Mouse (Mus musculus): ENCODE results near the gene Fam234a. TPM values are rescaled to one million over a fixed set of nuclear protein-coding genes. Genes with fewer than 3 reads are reported as not detected.

The Fam234a gene
- polyA plus RNA-seq, 1 experiment from 2014 or later = 22.7 TPM

DNA sequence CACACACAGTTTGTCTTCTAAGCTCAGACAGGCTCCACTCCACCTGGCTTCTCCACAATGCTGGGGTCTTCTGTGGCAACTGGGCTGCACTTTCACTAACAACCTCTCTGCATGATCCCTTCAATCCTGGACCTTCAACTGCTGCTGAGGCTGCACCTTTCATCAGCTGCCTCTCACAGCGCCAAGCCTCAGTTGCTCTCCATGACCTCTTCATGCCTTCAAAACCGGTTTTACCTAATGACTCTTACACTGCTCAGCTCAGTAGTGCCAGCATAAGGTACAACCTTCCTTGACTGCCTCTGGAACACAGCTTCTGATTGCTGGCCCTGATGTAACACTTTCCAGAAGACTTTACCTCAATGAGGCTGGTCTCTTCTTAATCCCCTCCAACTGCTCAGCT is 22.5 kb downstream of the Fam234a start:
- no peak overlapping the region for H3K4me3 ChIP-seq (ENCODE audit: low read depth, low read length)
- no peak overlapping the region for H3K4me2 ChIP-seq (ENCODE audit: low read depth)
- DNase-seq (ENCODE audit: low spot score) (no peak), ATAC-seq (ENCODE audit: insufficient read depth, low FRiP score, low TSS enrichment) (no peak)
- H3K27ac ChIP-seq (ENCODE audit: low read depth, low read length) = no peak overlapping the region
- no peaks in the 10 kb centered on the region for H3K4me1 ChIP-seq (ENCODE audit: control insufficient read depth, insufficient read depth, low read length)
- H3K9me3 ChIP-seq (ENCODE audit: control insufficient read depth, low read length) = no peaks in the 10 kb centered on the region
- no peaks in the 10 kb centered on the region for H3K36me3 ChIP-seq (ENCODE audit: control insufficient read depth, insufficient read depth, low read length)
- H3K27me3 ChIP-seq (ENCODE audit: control insufficient read depth, insufficient read depth, low read length) = no peaks in the 10 kb centered on the region
- WGBS = 81% methylated on average over 2 of the region's 2 CpGs
- H3K9ac ChIP-seq (ENCODE audit: low read length) = no peak overlapping the region

DNA sequence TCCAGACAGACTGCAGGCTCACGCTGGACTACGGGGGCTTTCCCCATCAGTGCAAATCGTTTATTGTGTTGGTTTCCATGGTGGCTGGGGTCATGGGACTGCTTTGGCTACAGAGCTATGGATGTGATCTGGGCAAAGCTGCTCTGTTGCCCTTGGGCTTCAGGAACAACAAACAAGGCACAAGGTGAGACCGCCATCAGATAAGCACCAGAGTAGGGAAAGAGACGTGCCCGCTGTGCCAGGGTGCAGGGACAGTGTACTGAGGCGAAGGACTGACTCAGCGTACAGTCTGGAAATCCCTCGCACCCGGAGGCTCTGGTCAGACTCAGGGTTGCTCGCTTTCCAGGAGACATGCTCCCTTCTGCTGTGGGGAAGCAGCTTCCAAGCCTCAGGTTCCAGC is 31.4 kb downstream of the Fam234a start:
- H3K27ac ChIP-seq (ENCODE audit: low read depth, low read length) = no peak overlapping the region
- H3K27me3 ChIP-seq (ENCODE audit: control insufficient read depth, insufficient read depth, low read length) = no peaks in the 10 kb centered on the region
- ATAC-seq (ENCODE audit: insufficient read depth, low FRiP score, low TSS enrichment) = no peak
- no peaks in the 10 kb centered on the region for H3K4me1 ChIP-seq (ENCODE audit: control insufficient read depth, insufficient read depth, low read length)
- H3K4me3 ChIP-seq (ENCODE audit: low read depth, low read length) = no peak overlapping the region
- no peaks in the 10 kb centered on the region for H3K36me3 ChIP-seq (ENCODE audit: control insufficient read depth, insufficient read depth, low read length)
- H3K9me3 ChIP-seq (ENCODE audit: control insufficient read depth, low read length) = no peaks in the 10 kb centered on the region
- H3K9ac ChIP-seq (ENCODE audit: low read length) = no peak overlapping the region
- DNase-seq (ENCODE audit: low spot score) = no peak
- no peak overlapping the region for H3K4me2 ChIP-seq (ENCODE audit: low read depth)
- 85% methylated on average over 11 of the region's 11 CpGs for whole genome bisulfite sequencing

DNA sequence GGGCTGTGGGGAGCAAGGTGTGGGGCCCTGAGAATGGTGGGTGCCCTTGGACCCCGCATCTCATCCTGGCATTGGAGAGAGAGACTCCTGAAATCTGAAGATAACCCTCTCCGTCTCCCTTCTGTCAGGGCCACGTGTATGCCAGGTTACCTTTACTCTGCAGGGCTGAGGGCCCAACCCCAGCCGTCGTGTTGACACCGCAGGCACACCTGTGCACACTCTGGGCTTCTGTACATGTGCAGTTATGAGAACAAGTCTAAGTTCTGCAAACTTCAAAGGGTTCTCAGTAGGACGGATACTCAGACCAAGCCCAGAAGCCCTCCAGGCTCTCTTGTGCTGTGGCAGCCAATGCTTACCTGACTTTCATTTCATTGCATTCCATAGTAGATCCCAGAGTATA is 31.8 kb downstream of the Fam234a start:
- Histone ChIP-seq H3K4me3 (ENCODE audit: low read depth, low read length) (no peak overlapping the region), H3K9me3 (ENCODE audit: control insufficient read depth, low read length) (no peaks in the 10 kb centered on the region), H3K36me3 (ENCODE audit: control insufficient read depth, insufficient read depth, low read length) (no peaks in the 10 kb centered on the region), H3K27ac (ENCODE audit: low read depth, low read length) (no peak overlapping the region), H3K9ac (ENCODE audit: low read length) (no peak overlapping the region), H3K4me2 (ENCODE audit: low read depth) (no peak overlapping the region), H3K27me3 (ENCODE audit: control insufficient read depth, insufficient read depth, low read length) (no peaks in the 10 kb centered on the region), H3K4me1 (ENCODE audit: control insufficient read depth, insufficient read depth, low read length) (no peaks in the 10 kb centered on the region)
- 87% methylated on average over 7 of the region's 7 CpGs for WGBS
- ATAC-seq (ENCODE audit: insufficient read depth, low FRiP score, low TSS enrichment) = no peak
- DNase-seq (ENCODE audit: low spot score) = no peak

DNA sequence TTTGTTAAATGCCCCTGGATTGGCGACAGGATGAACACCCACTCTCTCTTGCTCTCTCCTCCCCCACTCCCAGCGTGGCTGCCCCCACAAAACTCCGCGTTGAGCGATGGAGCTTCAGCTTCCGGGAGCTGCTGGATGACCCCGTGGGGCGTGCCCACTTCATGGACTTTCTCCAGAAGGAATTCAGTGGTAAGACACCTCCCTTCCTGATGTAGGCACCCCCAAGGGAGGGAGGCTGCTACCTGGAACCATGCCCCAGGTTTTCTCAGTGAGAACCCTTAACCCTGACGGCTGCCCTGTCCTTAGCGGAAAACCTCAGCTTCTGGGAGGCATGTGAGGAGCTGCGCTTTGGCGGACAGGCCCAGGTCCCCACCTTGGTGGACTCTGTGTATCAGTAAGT is 36.4 kb downstream of the Fam234a start, which contains the start of gene Arhgdig:
Gene Arhgdig (minus strand): TSS at position 101 of the 400 bp plus-strand sequence.
- no peak for ATAC-seq (ENCODE audit: insufficient read depth, low FRiP score, low TSS enrichment)
- Histone ChIP-seq H3K9ac (ENCODE audit: low read length) (no peak within 1 kb of the TSS), H3K36me3 (ENCODE audit: control insufficient read depth, insufficient read depth, low read length) (no peaks in the 10 kb centered on the region), H3K4me2 (ENCODE audit: low read depth) (no peak within 1 kb of the TSS), H3K9me3 (ENCODE audit: control insufficient read depth, low read length) (no peaks in the 10 kb centered on the region), H3K27ac (ENCODE audit: low read depth, low read length) (no peak within 1 kb of the TSS), H3K27me3 (ENCODE audit: control insufficient read depth, insufficient read depth, low read length) (peaks cover 21% of the 10 kb centered on the region), H3K4me3 (ENCODE audit: low read depth, low read length) (no peak within 1 kb of the TSS), H3K4me1 (ENCODE audit: control insufficient read depth, insufficient read depth, low read length) (0 out of 2 replicates have a peak, but pooled peaks cover 3% of the 10 kb centered on the region)
- WGBS = 89% methylated on average over 12 of the region's 12 CpGs
- no peak for DNase-seq (ENCODE audit: low spot score)

DNA sequence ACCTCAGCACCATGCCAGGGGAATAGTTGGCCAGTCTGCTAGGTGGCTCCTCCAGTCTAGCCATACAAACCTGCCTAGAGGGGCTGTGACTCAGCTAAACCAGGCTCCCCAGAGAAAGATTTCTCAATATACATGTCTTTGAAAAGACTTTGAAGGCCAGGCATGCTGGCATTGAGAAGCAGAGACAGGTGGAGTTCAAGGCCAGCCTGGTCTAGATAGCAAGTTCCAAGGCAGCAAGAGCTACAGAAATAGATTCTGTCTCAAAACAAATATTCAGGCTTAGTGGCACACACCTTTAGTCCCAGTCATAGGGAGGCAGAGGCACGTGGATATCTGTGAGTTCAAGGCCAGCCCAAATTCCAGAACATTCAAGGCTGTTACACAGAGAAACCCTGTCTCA is 37.6 kb downstream of the Fam234a start:
- H3K4me2 ChIP-seq (ENCODE audit: low read depth) = no peak overlapping the region
- no peak overlapping the region for H3K4me3 ChIP-seq (ENCODE audit: low read depth, low read length)
- H3K36me3 ChIP-seq (ENCODE audit: control insufficient read depth, insufficient read depth, low read length) = no peaks in the 10 kb centered on the region
- H3K9me3 ChIP-seq (ENCODE audit: control insufficient read depth, low read length) = no peaks in the 10 kb centered on the region
- H3K27me3 ChIP-seq (ENCODE audit: control insufficient read depth, insufficient read depth, low read length) = peaks cover 34% of the 10 kb centered on the region
- no peak overlapping the region for H3K9ac ChIP-seq (ENCODE audit: low read length)
- WGBS = 67% methylated on average over 1 of the region's 1 CpGs
- H3K4me1 ChIP-seq (ENCODE audit: control insufficient read depth, insufficient read depth, low read length) = 0 out of 2 replicates have a peak, but pooled peaks cover 3% of the 10 kb centered on the region
- no peak overlapping the region for H3K27ac ChIP-seq (ENCODE audit: low read depth, low read length)
- no peak for ATAC-seq (ENCODE audit: insufficient read depth, low FRiP score, low TSS enrichment)
- DNase-seq (ENCODE audit: low spot score) = no peak

DNA sequence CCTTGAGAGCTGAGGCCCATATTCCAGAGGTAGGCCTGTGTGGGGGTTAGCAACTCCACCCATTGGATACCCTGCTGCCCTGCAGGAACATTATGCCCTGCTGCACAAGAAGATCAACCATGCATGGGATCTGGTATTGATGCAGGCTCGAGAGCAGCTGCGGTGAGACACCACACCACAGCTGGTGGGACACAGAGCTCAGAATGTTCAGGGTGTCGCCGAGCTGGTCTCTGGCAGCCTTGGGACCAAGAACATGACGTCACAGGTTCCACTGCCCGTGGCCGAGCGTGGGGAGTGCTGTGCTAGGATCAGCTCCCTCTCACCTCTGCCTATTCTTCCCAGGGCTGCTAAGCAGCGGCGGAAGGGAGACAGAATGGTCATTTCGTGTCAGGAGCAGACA is 39.3 kb downstream of the Fam234a start:
- no peaks in the 10 kb centered on the region for H3K36me3 ChIP-seq (ENCODE audit: control insufficient read depth, insufficient read depth, low read length)
- H3K9ac ChIP-seq (ENCODE audit: low read length) = no peak overlapping the region; the same call in 1 of the 2 replicates
- no peak overlapping the region for H3K4me3 ChIP-seq (ENCODE audit: low read depth, low read length)
- H3K4me1 ChIP-seq (ENCODE audit: control insufficient read depth, insufficient read depth, low read length) = 0 out of 2 replicates have a peak, but pooled peaks cover 3% of the 10 kb centered on the region
- ATAC-seq (ENCODE audit: insufficient read depth, low FRiP score, low TSS enrichment) = no peak
- H3K4me2 ChIP-seq (ENCODE audit: low read depth) = no peak overlapping the region
- no peak for DNase-seq (ENCODE audit: low spot score)
- no peak overlapping the region for H3K27ac ChIP-seq (ENCODE audit: low read depth, low read length)
- WGBS = 38% methylated on average over 11 of the region's 11 CpGs
- H3K27me3 ChIP-seq (ENCODE audit: control insufficient read depth, insufficient read depth, low read length) = peaks cover 48% of the 10 kb centered on the region
- H3K9me3 ChIP-seq (ENCODE audit: control insufficient read depth, low read length) = no peaks in the 10 kb centered on the region

DNA sequence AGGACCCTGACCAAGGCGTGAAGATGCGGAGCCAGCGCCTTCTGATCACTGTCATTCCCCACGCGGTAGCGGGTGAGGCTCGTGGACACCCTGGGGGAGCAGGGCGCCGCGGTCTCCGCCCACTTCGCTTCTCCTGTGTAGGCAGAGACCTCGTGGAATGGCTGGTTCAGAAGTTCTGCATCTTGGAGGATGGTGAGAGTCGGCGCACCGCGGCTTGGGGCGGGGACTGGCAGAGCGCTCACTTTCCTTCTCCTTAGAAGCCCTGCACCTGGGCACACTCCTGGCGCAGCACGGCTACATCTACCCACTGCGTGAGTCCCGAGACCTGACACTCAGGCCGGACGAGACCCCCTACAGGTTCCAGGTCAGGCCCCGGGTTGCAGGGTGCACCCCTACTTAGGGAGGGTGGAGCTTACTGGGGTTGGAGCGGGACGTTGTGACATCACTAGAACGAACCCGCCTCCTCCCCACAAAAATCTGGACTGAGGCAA is 40.7 kb downstream of the Fam234a start:
- DNase-seq (ENCODE audit: low spot score) (no peak), ATAC-seq (ENCODE audit: insufficient read depth, low FRiP score, low TSS enrichment) (no peak)
- H3K4me1 ChIP-seq (ENCODE audit: control insufficient read depth, insufficient read depth, low read length) = 0 out of 2 replicates have a peak, but pooled peaks cover 3% of the 10 kb centered on the region
- WGBS = under 1% methylated on average over 30 of the region's 30 CpGs
- H3K27ac ChIP-seq (ENCODE audit: low read depth, low read length) = no peak overlapping the region
- no peak overlapping the region for H3K9ac ChIP-seq (ENCODE audit: low read length)
- no peaks in the 10 kb centered on the region for H3K9me3 ChIP-seq (ENCODE audit: control insufficient read depth, low read length)
- peak overlapping the region; percentile 29 for H3K4me3 ChIP-seq (ENCODE audit: low read depth, low read length)
- no peaks in the 10 kb centered on the region for H3K36me3 ChIP-seq (ENCODE audit: control insufficient read depth, insufficient read depth, low read length)
- peak overlapping the region; percentile 51 for H3K4me2 ChIP-seq (ENCODE audit: low read depth)
- peaks cover 52% of the 10 kb centered on the region for H3K27me3 ChIP-seq (ENCODE audit: control insufficient read depth, insufficient read depth, low read length)

DNA sequence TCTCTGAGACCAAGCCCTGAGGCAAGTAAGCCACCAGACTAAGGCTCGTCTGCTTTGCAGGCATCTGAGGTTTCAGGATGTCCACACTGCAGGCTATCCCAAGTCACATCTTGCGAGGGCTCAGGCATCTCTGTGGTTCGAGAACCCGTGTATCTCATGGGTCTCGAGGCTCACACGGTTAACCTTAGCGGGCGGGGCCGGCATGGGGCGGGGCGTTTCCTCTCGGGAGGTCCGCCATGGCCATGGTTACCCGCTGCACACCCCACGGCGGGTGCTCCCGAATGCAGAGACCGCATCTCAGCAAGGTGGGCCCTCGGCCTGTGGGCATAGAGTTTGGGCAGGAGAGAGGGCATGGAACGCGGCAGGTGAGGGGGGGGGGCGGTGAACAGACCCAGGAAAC is 41.3 kb downstream of the Fam234a start, which contains the start of gene Rgs11:
Gene Rgs11 (plus strand): TSS at position 215 of the 400 bp plus-strand sequence.
- H3K4me3 ChIP-seq (ENCODE audit: low read depth, low read length) = peak within 1 kb of the TSS; percentile 29
- no peak for DNase-seq (ENCODE audit: low spot score)
- H3K27ac ChIP-seq (ENCODE audit: low read depth, low read length) = no peak within 1 kb of the TSS
- H3K4me1 ChIP-seq (ENCODE audit: control insufficient read depth, insufficient read depth, low read length) = 0 out of 2 replicates have a peak, but pooled peaks cover 3% of the 10 kb centered on the region
- H3K27me3 ChIP-seq (ENCODE audit: control insufficient read depth, insufficient read depth, low read length) = peaks cover 52% of the 10 kb centered on the region
- H3K4me2 ChIP-seq (ENCODE audit: low read depth) = peak within 1 kb of the TSS; percentile 51
- H3K9me3 ChIP-seq (ENCODE audit: control insufficient read depth, low read length) = no peaks in the 10 kb centered on the region
- H3K36me3 ChIP-seq (ENCODE audit: control insufficient read depth, insufficient read depth, low read length) = 0 out of 2 replicates have a peak, but pooled peaks cover 3% of the 10 kb centered on the region
- 2% methylated on average over 22 of the region's 22 CpGs for WGBS
- ATAC-seq (ENCODE audit: insufficient read depth, low FRiP score, low TSS enrichment) = no peak
- H3K9ac ChIP-seq (ENCODE audit: low read length) = no peak within 1 kb of the TSS

DNA sequence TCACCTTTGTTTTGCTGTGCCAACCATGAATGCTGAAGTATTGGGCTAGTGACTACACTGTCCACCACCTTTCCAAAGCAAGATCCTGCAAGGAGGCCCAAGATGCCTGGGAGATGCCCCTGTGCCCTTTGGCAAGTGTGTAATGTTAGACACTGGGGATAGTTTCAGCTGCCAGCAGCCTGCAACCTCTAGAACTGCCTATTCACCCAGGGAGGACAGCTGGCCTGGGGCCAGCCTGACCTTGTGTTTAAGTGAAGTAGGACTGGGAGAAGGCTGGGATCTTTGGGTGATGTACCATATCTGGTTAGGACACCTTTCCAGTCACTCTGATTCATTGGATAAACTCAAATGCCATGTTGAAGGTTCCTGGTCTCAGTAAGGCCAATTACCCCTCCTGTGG is 42.0 kb downstream of the Fam234a start:
- ATAC-seq (ENCODE audit: insufficient read depth, low FRiP score, low TSS enrichment) = no peak
- H3K4me2 ChIP-seq (ENCODE audit: low read depth) = no peak overlapping the region

More for the DNA sequence above, 42.0 kb downstream of the Fam234a start:
- Histone ChIP-seq H3K27me3 (ENCODE audit: control insufficient read depth, insufficient read depth, low read length) (peaks cover 52% of the 10 kb centered on the region), H3K27ac (ENCODE audit: low read depth, low read length) (no peak overlapping the region), H3K4me1 (ENCODE audit: control insufficient read depth, insufficient read depth, low read length) (0 out of 2 replicates have a peak, but pooled peaks cover 3% of the 10 kb centered on the region), H3K9ac (ENCODE audit: low read length) (no peak overlapping the region), H3K9me3 (ENCODE audit: control insufficient read depth, low read length) (no peaks in the 10 kb centered on the region), H3K4me3 (ENCODE audit: low read depth, low read length) (no peak overlapping the region), H3K36me3 (ENCODE audit: control insufficient read depth, insufficient read depth, low read length) (0 out of 2 replicates have a peak, but pooled peaks cover 3% of the 10 kb centered on the region)
- no peak for DNase-seq (ENCODE audit: low spot score)
